Mouse (Mus musculus): ENCODE measurements at regions not wholly inside any gene's neighbourhood (a gene's known extent, or its start where the extent isn't known, plus 50 kb on each side); places are given as distances from the start of the nearest gene placed in this dataset.

DNA sequence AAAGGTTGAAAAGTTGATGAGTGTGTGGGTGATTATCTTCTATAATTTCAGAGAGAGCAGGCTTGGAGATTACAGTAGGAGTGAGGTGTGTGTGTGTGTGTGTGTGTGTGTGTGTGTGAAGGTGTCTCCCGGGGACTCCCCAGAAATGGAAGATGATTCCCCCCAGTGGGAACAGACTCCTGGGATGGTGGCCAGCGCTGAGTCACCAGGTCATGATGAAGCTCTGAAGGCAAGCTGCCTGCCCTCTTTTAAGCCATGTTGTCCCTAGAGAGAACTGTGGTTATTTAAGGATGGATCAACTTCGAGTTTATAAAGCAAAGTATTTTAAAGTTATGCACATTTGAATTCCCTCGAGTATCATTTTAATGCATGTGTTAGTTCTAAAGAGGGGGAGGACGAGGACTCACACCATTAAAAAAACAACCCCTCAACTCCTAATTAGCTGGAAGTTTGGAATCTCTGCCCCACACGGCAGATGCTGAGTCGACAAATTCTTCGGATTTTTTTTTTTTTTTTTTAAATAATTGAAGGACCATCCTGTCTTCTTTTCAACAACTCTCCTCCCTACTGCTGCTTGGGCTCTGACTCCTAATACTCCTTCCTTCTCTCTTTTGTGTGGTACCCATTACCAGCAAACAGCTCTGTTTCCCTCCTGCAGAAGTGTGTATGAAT is 186.6 kb downstream of the Ly86 start:
- TF ChIP-seq POLR2A (IDR thresholded peaks at IDR 0.05; ENCODE audit: borderline replicate concordance, extremely low read depth, low read depth, low read length) (no peak), CTCF (IDR thresholded peaks at IDR 0.05; ENCODE audit: insufficient read depth, low read length) (no peak)

Measured in lung, adult 2 months (tissue).